Mouse (Mus musculus) lung, embryonic 16.5 days (tissue): ENCODE data around the gene Myo1d. TPM values are rescaled to one million over a fixed set of nuclear protein-coding genes. Genes with fewer than 3 reads are reported as not detected.

ENCODE experiments used
- ATAC-seq: fragments of 200-750 bp; cut with Nextera tagmentation; 2 replicates; pipeline ENCODE4 v1.8.0; 2017; ENCODE audit warnings: low read depth, mild to moderate bottlenecking, moderate library complexity
- H3K27ac ChIP-seq: fragments of 300-500 bp; sonication (generic); 2 replicates; pipeline ENCODE4 v1.5.1; 2014; ENCODE audit warnings: mild to moderate bottlenecking, control low read depth, low read length
- H3K27me3 ChIP-seq: fragments of 300-500 bp; sonication (generic); 2 replicates; pipeline ENCODE4 v1.6.1; 2014; ENCODE audit warnings: low read depth, low read length, mixed read lengths; ENCODE audit not compliant: control insufficient read depth, insufficient read depth
- H3K36me3 ChIP-seq: fragments of 300-500 bp; sonication (generic); 2 replicates; pipeline ENCODE4 v1.6.1; 2014; ENCODE audit warnings: low read length; ENCODE audit not compliant: control insufficient read depth, insufficient read depth
- H3K4me1 ChIP-seq: fragments of 300-500 bp; sonication (generic); replicated peaks from 2 replicates; pipeline ENCODE4 v1.6.1; 2014; ENCODE audit warnings: low read length, mixed read lengths; ENCODE audit not compliant: control insufficient read depth, insufficient read depth
- H3K4me2 ChIP-seq: fragments of 300-500 bp; sonication (generic); 2 replicates; pipeline ENCODE4 v1.6.1; 2014; ENCODE audit warnings: low read depth, low read length, control low read depth
- H3K4me3 ChIP-seq: fragments of 300-500 bp; sonication (generic); 2 replicates; pipeline ENCODE4 v1.5.1; 2014; ENCODE audit warnings: mild to moderate bottlenecking, low read length, control low read depth
- H3K9ac ChIP-seq: fragments of 300-500 bp; sonication (generic); 2 replicates; pipeline ENCODE4 v1.6.1; 2014; ENCODE audit warnings: low read length, control low read depth
- H3K9me3 ChIP-seq: fragments of 300-500 bp; sonication (generic); 2 replicates; pipeline ENCODE4 v1.6.1; 2016; ENCODE audit warnings: low read length; ENCODE audit not compliant: control insufficient read depth
- WGBS: fragments of 180-500 bp; shearing (Covaris S2); extraction: QIAGEN DNeasy Blood & Tissue Kit; methylation state at CpG from one replicate; pipeline ENCODE4 v1.1.7; 2014; 5-methylcytosine and 5-hydroxymethylcytosine counted together
- polyA plus RNA-seq: library from polyadenylated mRNA; unstranded; fragments of >200 nt; fragmentation: Nextera tagmentation; extraction: Ambion mirVana; gene quantifications from 2 replicates; pipeline ENCODE4 v1.2.1, GENCODE M21; 2015

The Myo1d gene
- polyA plus RNA-seq, 1 experiment from 2014 or later: 21.0 TPM

- Histone ChIP-seq H3K36me3 (no peaks in the 10 kb centered on the region), H3K4me3 (no peak overlapping the region), H3K4me1 (no peaks in the 10 kb centered on the region), H3K9ac (no peak overlapping the region), H3K27me3 (no peaks in the 10 kb centered on the region), H3K27ac (no peak overlapping the region), H3K9me3 (no peaks in the 10 kb centered on the region), H3K4me2 (no peak overlapping the region)
- WGBS: 43% methylated on average over 7 of the region's 7 CpGs
- ATAC-seq: no peak
These were observed 106.8 kb downstream of the Myo1d start for GRCm38 (mm10) chr11:80673013-80673412.

- no peaks in the 10 kb centered on the region for H3K4me1 ChIP-seq
- no peaks in the 10 kb centered on the region for H3K9me3 ChIP-seq
- 23% methylated on average over 1 of the region's 1 CpGs for WGBS
- H3K9ac ChIP-seq: no peak overlapping the region
- no peaks in the 10 kb centered on the region for H3K36me3 ChIP-seq
- no peak overlapping the region for H3K27ac ChIP-seq
- ATAC-seq: peak; percentile 67; the same call in 1 of the 2 replicates
- H3K27me3 ChIP-seq: no peaks in the 10 kb centered on the region
- no peak overlapping the region for H3K4me2 ChIP-seq
- no peak overlapping the region for H3K4me3 ChIP-seq
These were observed 109.4 kb downstream of the Myo1d start for GRCm38 (mm10) chr11:80670391-80670790.

GRCm38 (mm10) chr11:80669934-80670333 lies 109.9 kb downstream of the Myo1d start:
- H3K4me2 ChIP-seq: no peak overlapping the region
- no peaks in the 10 kb centered on the region for H3K36me3 ChIP-seq
- 55% methylated on average over 4 of the region's 4 CpGs for WGBS
- H3K9me3 ChIP-seq: no peaks in the 10 kb centered on the region
- no peak overlapping the region for H3K4me3 ChIP-seq
- H3K27me3 ChIP-seq: no peaks in the 10 kb centered on the region
- no peak for ATAC-seq
- no peak overlapping the region for H3K9ac ChIP-seq
- no peaks in the 10 kb centered on the region for H3K4me1 ChIP-seq
- no peak overlapping the region for H3K27ac ChIP-seq

- Histone ChIP-seq H3K27ac (no peak overlapping the region), H3K9ac (no peak overlapping the region), H3K4me1 (no peaks in the 10 kb centered on the region), H3K27me3 (no peaks in the 10 kb centered on the region), H3K36me3 (no peaks in the 10 kb centered on the region), H3K4me2 (no peak overlapping the region), H3K4me3 (no peak overlapping the region), H3K9me3 (no peaks in the 10 kb centered on the region)
- 88% methylated on average over 8 of the region's 8 CpGs for WGBS
- ATAC-seq: no peak
These were observed 113.6 kb downstream of the Myo1d start for GRCm38 (mm10) chr11:80666211-80666610.

GRCm38 (mm10) chr11:80664261-80664660 lies 115.6 kb downstream of the Myo1d start:
- WGBS: 86% methylated on average over 3 of the region's 3 CpGs
- H3K4me2 ChIP-seq: no peak overlapping the region
- H3K27me3 ChIP-seq: no peaks in the 10 kb centered on the region
- no peaks in the 10 kb centered on the region for H3K4me1 ChIP-seq
- H3K9ac ChIP-seq: no peak overlapping the region
- no peak for ATAC-seq
- H3K27ac ChIP-seq: no peak overlapping the region
- H3K9me3 ChIP-seq: no peaks in the 10 kb centered on the region
- H3K4me3 ChIP-seq: no peak overlapping the region
- H3K36me3 ChIP-seq: no peaks in the 10 kb centered on the region

GRCm38 (mm10) chr11:80645111-80645510 lies 134.7 kb downstream of the Myo1d start:
- Histone ChIP-seq H3K27ac (no peak overlapping the region), H3K9ac (no peak overlapping the region), H3K4me3 (no peak overlapping the region), H3K9me3 (no peaks in the 10 kb centered on the region), H3K36me3 (no peaks in the 10 kb centered on the region), H3K27me3 (no peaks in the 10 kb centered on the region), H3K4me1 (no peaks in the 10 kb centered on the region), H3K4me2 (no peak overlapping the region)
- 86% methylated on average over 5 of the region's 5 CpGs for WGBS
- no peak for ATAC-seq

GRCm38 (mm10) chr11:80628992-80629865 lies 150.6 kb downstream of the Myo1d start:
- Histone ChIP-seq H3K27me3 (no peaks in the 10 kb centered on the region), H3K9ac (no peak overlapping the region), H3K36me3 (no peaks in the 10 kb centered on the region), H3K4me1 (0 out of 2 replicates have a peak, but pooled peaks cover 5% of the 10 kb centered on the region), H3K9me3 (no peaks in the 10 kb centered on the region), H3K27ac (no peak overlapping the region), H3K4me3 (no peak overlapping the region), H3K4me2 (no peak overlapping the region)
- peak; percentile 75 for ATAC-seq
- WGBS: 57% methylated on average over 10 of the region's 10 CpGs

- H3K27me3 ChIP-seq: no peaks in the 10 kb centered on the region
- no peak overlapping the region for H3K4me2 ChIP-seq
- H3K4me3 ChIP-seq: no peak overlapping the region
- WGBS: 69% methylated on average over 4 of the region's 4 CpGs
- H3K36me3 ChIP-seq: no peaks in the 10 kb centered on the region
- H3K4me1 ChIP-seq: 0 out of 2 replicates have a peak, but pooled peaks cover 5% of the 10 kb centered on the region
- peak; percentile 85 for ATAC-seq
- no peak overlapping the region for H3K27ac ChIP-seq
- no peaks in the 10 kb centered on the region for H3K9me3 ChIP-seq
- H3K9ac ChIP-seq: no peak overlapping the region
These were observed 151.2 kb downstream of the Myo1d start for GRCm38 (mm10) chr11:80628581-80628980.

- Histone ChIP-seq H3K4me1 (no peaks in the 10 kb centered on the region), H3K27me3 (no peaks in the 10 kb centered on the region), H3K9me3 (no peaks in the 10 kb centered on the region), H3K4me2 (no peak overlapping the region), H3K9ac (no peak overlapping the region), H3K36me3 (no peaks in the 10 kb centered on the region), H3K4me3 (no peak overlapping the region), H3K27ac (no peak overlapping the region)
- no peak for ATAC-seq
- 34% methylated on average over 7 of the region's 7 CpGs for WGBS
These were observed 156.8 kb downstream of the Myo1d start for GRCm38 (mm10) chr11:80623038-80623380.
